Mouse (Mus musculus) right cerebral cortex, adult 2 months (tissue): Measurements from ENCODE around the gene Dhx15.

Source experiments
- DNase-seq, 2 experiments: peaks; one replicate each; pipeline ENCODE4 v3.0.0; 2021 to 2022; ENCODE audit warnings: low spot score in 2 of 2

The Dhx15 gene

DNA sequence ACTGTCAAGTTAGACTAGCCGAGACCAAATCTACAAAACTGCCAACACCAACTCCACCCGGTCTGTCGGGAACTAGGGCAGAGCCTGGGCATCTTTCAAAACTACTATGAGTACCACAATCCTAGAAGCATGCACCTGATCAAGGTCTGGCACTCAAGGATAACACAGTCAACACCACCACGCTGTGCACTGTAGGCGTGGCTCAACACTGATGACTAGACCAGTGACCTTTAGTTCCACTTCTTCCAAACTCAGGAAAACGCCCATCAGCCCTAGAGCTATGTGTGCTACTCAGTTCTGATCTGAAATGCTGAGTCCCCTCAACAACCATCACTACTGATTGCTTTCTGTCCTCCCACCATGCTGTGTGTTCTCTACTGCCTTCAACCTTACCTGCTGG, 44.6 kb downstream of the Dhx15 start:
- DNase-seq, result no peak

DNA sequence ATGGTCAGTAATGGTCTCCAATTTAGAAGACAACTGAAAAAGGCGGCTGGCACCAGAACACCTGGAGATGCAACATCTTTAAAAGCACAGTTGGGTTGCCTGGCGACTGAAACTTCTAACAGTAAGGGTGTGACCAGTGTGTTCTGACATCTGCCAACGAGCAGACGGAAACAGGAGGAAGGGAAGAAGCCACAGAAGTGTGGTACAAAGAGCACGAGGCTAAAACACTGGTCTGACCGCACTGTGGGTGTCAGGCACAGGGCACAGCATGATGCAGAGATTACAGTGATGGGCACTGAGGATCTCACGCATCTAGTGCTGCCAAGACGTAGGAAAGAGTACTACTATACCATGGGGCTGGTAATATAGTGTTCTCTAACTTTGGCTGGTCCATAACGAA, 48.4 kb downstream of the Dhx15 start:
- no peak for DNase-seq

DNA sequence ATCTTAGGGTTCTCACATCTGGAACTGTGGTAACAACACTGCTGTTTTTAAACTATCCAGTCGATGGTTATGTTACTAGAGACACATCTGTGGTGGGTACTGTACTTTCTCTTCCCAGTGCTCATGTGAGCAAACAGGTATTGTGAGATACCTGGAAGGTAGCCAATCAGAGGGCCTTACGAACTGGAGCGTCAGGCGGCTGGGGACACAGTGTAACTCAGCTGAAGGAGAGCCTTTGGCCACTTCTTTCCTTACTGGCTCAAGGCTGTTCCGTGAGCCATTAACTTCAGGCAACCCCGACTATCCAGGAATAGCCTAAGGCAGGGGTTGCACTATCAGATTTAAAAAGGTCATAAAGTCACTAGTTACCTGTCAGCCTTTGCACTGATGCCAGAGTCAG, 51.5 kb downstream of the Dhx15 start:
- DNase-seq, result no peak

DNA sequence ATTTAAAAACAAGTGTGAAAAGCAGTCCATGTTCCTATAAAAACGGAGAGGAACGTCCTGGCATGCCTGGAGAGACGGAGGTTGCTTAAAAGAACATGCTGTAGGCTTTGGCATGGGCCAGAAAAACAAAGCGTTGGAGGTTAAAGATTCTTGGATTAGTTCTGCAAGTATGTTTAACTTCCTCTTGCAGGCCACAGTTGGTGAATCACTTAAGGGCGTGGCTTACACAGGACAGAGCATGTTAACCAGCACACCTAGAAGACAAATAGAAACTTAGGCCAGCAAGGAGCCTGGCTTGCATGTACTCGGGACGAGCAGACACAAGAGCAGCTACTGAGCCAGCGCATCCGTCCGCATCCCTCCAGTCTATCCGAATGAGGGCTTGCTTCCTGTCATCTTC, 52.2 kb downstream of the Dhx15 start:
- DNase-seq, result no peak

DNA sequence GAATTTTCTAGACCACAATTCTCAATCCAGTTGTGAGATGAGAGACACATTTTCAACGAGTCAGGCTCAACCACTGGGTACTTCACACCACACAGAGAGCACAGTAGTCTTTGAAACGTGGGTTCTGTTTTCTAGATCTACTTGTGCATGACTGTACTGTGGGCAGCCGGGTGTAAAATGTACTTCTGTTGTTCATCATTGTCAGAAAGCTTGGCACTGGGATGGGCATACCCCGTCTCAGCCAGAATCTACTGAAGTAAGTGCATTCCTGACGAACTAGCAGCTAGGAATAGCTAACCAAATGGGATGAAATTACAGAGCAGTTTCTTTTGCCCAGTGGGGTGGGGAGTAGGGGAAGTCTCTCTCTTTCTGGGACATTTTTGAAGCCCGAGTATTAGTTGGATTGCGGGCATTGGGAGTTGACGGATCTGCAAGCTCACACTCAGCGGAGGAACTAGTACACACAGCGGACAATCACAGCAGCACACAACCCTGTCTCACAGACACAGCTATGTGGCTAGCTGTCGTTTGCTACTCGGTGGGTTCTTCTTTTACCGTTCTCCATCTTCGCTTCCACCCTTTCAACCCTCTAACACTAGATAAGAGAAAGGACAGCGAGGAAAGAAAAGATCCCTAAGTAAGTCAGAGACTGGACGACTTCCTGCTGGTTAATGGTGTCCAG, 54.7 kb downstream of the Dhx15 start:
- DNase-seq, result no peak

DNA sequence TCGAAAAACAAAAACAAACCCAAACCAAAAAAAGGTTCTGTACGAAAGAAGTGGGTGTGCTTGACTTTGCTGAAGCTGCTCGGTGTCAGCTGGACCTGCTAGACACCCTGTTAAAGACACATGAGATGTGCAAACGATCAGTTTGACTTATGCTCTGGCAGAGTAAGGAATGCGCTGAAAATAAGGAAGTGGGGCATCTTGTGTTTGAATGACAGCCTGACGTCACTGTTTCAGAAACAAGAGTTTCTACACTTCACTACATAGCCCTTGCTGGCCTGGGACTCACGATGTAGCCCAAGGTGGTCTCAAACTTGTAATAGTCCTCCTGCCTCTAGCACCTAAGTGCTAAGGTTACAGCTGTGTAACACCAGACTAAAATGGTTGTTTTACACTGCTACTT, 57.5 kb downstream of the Dhx15 start:
- no peak for DNase-seq

DNA sequence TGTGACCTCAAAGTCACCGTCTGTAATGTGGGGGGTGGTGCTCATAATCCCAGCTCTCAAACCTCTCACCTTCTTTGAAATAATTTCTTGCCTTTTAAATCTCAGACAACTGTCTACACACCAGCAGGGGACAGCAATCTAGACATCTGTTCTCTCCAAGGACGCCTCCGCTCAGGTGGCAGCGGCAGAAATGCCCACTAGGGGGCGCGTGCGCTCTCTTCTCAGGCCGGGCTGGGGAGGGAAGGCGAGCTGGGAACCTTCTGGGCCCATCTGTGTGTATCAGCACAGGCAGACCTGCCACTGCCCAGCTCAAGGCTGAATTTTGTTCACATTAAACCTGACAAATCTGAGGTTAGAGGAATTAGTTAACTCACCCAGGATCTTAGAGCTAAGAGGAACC, 58.2 kb downstream of the Dhx15 start:
- DNase-seq, result peak in 1 of 2 experiments; percentile 35

DNA sequence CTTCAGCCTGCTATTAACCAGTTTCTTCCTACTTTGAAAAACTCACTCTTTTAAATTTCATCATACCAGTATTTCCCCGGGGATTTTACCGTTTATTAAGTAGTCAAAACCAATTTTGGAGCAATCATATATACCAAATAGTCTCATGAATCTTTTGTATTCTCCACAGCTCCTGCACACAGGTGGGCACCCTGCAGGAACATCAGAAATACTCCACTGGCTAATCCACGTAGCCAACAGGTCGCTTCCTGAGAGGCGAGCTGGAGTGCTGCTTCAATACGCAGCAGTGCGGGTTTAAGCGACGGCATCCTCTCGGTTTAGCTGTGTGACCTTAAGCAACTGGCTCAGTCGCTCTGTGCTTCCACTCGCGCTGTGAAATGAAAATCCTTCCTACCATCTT, 58.9 kb downstream of the Dhx15 start:
- no peak for DNase-seq

DNA sequence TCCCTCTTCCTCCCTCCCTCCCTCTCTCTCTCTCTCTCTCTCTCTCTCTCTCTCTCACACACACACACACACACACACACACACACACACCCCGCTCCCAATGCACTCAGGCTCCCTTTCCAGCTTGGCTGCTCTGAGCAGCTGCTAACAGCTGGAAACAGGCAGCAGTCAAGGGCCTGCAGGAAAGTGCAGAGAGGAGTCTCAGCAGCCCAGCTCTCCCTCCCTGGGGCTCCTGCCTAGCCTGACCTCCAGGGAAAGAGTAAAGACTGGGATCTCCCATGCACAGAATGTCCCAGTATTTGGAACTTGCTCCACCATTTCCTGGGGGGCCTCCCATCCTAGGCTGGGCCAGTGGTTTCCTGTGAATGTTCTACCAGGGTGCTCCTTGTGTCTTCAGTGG, 59.8 kb downstream of the Dhx15 start:
- DNase-seq, result no peak

DNA sequence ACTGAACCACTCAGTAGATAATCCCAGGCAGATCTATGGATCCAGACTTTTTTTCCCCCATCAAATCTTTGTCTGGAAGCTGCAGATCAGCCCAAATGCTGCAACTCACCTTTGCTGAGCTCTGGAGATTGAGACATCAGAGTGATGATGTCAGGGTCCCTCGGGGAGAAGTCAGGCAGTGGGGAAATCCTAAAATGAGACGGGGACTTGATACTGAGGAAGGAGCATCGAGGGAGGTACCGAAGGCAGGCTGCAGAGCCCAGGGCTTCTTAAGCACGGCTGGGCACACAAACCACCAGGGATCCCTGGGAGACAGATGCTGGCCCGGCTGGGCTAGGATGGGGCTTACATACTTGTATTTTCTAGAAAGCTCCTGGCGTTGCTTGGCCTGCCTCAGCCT, 64.1 kb downstream of the Dhx15 start:
- DNase-seq, result no peak

DNA sequence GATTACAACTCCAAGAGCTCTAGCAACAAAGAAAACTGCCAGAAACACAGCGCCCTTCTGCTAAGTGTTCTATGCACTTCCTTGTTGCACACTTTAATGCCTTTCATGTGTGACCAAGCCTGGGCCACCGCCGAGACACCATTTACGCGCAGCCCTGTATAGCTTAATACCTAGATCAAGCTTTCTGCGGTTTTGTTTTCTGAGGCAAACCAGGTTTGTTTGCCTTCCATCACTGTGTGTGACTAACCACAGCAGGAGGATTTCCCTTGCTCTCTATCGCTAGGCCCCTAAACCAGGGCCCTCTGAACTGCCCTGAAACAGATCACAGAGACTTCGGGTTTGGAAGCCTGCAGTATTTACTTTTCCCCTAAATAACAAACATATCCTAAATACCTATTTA, 64.5 kb downstream of the Dhx15 start:
- DNase-seq, result no peak

DNA sequence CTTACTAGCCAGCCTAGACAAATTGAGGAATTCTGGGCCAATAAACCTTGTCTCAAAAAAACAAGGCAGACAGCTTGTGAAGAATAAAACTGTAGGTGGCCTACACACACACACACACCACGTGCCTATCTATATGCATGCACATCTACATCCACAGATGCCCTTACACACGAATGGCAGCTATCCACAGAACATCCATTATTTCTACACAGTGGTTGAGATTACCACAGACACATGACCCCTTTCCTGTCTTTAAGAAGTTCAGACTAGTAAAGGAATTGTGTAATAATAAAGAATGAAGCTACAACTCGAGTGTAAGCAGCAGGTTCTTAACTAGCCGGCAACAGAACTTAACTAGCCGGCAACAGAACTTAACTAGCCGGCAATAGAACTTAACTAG, 68.2 kb downstream of the Dhx15 start:
- no peak for DNase-seq

DNA sequence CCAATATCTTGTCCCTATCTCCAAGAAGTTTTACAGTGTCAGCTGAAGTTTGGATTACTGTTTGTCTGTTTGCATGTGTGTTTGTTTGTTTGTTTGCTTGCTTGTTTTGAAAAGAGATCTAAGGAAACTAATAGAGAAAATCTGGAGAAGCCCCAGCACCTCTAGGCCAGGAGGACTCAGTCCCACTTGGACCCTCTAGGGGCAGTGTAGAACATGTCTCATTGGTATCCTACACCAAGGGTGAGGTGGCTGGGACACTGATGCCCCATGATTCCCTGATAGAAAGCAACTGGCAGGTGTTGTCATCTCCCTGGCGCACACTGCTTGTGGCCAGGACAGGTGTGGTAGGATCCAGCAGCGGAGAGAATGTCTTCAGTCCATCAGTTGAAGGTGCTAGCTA, 70.5 kb downstream of the Dhx15 start:
- no peak for DNase-seq

DNA sequence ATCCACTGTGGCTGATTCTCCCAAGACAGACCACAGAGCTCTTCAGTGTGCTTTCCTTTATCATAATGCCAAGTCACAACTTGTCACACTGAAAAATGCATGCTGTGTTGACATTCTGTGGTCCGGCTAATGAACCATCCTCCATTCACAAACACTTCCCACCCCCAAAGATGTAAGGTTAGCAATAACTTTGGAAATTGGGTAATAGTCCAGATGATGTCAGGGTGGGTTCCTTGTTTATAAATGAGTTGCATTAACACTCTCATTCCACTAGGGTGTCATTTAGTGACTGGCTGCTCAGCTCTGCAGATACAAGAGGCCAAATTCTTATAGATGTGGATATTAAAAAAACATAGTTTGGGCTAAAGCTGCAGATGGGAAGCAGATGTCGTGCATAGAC, 71.1 kb downstream of the Dhx15 start:
- no peak for DNase-seq

DNA sequence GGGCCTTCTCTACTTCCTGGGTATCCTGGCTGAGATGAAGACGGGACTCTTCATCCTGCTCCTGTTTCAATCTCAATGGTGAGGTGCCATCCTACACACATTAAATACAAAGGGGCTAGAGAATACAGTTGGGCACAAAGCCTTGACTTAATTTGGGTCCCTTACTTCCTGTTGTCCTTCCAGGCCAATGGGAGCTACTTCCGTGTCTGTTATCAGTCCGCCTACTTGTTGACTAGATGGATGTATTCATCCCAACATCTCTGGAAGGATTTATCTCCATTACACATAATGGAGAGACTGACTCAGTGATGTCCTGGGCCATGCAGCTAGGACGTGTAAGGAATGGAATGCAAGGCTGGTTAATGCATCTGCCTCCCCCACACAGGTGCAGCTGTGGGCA, 72.5 kb downstream of the Dhx15 start:
- no peak for DNase-seq

DNA sequence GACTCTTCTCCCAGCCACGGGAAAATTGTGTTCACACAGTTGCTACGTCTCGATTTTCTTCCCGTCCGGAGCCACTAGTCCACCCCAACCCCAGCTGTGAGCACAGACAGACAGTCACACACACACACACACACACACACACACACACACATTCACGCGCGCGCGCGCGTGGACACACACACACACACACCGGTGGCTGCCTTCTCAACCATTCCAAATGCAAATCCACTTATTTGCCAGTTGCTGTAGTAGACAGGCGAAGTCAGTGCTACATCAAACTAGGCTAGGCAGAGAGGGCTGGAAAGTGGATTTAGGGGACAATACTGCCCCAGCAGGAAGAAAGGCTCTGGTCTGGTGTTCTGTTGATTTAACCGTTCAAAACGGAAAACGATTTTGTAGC, 73.9 kb downstream of the Dhx15 start:
- no peak for DNase-seq

DNA sequence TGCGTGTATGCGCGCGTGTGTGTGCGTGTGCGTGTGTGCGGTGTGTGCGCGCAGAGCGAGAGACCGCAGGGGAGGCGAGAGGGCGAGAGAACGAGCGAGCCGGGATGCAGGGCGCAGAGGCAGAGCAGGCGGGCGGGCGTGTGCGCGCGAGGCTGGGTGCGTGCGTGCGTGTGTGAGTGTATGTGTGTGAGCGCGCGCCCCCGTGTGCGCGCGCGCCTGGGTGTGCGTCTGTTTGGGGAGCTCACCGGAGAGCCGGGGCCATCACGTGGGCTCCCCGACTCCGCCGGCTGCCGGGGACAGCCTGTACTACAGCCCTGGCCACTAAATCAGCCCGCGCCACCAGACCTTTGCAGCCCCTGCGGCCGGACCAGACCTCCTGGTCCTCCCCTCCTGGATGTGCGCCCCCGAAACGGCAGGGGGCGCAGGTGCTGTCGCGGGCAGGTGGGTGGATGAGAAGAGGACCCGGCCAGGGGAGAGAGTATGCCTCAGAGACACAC, 74.4 kb downstream of the Dhx15 start:
- DNase-seq, result peak; percentile 84 to 88

DNA sequence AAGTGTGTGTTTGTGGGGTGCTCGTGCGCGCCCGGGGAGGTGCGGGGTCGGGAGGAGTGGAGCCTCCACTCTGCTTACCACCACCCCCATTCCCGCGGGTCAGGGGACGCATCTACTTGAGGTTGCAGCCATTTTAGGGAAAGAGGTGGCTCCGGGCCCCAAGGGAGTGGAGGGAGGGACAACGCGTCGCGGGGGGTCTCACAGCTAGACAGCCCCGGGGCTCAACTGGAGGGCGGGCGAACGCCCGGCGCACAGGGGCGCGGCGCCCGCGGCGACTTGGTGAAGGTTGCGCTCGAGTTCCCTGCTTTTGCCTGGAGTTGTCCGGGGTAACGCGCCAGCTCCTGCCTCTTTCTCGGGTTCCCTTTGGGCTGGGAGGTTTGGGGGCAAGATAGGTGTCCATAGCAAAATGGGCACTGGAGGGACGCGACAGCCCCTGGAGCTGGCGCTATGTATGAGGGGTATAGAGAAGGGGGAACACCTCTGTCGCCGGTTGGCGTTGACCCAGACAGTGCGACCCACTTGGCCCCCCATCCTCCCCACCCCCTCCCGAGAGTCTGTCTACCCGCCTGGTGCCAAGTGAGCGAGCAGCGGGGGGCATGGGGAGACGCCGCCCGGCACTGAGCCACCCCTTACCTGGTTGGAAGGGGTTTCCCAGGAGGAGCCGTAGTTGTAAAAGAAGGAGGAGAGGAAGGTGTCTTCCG, 75.4 kb downstream of the Dhx15 start:
- peak; percentile 38 to 43 for DNase-seq

DNA sequence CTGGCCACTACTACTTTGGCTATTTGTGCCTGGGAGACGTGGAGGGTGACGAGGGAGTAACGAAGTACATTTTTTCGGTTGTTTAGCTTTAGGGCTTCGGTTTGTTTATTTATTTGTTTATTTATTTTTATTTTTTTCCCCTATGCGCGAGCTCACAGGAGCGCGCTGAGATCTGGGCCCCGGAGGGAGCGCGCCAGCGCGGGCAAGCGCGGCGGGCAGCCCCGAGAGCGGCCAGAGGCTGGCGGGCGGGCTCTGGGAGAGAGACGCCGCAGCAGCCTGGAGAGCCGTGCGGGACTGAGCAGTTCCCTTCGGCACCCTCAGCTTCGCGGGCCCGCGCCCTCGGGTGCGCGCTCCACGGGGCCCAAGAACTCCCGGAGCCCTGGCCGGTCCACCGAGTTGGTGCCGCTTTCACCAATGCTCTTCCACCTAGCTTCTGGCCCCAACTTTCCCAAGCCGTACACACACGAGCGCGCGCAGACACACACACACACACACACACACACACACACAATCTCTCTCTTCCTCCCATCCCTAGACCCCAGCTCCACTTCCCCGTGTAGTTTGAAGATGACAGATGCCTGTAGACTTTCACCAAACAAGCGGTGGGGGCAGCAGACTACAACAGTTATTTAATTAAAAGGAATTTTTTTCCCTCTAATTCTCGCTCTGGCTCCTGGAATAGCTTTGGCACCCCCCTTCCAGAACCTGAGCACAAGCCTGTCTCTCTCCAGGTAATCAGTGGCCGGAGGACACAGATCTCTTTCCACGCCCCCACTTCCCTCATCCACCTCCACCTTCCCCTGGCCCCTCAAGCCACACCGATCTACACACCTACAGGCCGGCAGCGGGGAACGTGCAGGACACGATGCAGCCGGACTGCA, 76.2 kb downstream of the Dhx15 start:
- peak; percentile 52 to 59 for DNase-seq

DNA sequence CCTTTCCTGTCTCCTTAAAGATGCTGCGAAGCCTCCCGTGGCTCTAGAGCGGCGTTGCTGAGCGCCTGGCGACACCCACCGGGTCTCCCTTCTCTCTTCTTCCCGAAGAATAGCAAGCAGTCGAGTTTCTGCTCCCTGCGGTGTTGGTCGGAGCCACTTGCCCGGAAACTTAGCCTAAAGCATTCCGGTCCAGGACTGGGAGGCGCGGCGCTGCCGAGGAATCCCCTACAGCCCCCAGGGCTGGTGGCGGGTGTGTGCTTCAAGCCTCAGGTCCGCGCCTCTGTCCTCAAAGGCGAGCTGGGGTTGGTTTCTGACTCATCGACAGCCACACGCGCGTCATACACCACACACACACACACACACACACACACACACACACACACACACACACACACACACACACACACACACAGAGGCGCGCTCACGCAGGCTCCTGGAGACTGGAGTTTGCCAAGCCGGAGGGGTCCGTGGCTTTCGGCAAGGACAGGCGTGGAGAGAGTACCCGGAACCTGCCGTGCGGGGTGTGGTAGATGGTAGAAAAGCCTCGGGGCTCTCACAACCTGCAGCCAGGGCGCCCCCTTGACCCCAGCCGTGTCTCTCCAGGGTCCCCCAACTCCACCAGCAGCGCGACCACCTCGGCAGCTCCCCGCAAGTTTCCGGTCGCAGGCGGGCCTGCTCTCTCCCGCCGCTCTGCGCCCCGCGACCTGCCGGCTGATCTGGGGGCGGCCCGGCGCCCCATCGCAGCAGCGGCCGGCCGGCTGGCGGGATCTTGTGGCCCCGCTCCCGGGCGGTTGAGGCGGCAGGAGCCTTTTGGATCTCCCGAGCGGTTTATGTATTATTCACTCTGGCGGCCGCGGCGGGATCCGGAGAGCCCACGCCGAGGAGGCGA, 77.1 kb downstream of the Dhx15 start:
- DNase-seq, result peak; percentile 54 to 65

DNA sequence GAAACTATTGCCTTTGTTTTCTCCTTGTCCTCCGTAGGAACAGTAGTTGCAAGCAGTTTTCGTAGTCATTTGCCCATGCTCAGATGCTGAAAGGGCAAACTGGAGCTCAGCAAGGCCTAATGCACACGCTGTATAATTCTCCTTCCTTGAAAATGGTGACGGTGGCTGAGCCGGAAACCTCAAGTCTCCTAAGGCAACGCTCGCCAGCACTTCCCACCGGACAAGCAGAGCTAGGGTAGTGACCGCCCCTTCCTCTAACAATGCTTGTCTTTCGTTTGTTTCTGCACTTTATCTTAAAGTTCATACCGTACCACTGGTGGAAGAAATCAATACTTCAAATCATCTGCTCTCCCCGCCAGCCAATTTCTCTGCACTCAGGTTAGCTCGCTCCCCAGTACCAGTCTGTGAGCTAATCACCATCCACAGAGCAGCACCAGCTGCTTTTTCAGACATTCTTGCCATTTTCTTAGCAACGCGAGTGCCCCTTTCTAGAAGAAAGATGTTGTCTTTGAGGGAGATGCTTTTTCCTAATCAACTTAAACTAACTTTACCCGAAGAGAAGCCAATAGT, 78.0 kb downstream of the Dhx15 start:
- DNase-seq, result peak in 1 of 2 experiments; percentile 16
